Mouse (Mus musculus) stomach, embryonic 16.5 days (tissue): ENCODE measurements around the gene Stk32c. TPM values are rescaled to one million over a fixed set of nuclear protein-coding genes. Genes with fewer than 3 reads are reported as not detected.

Experiments
- ATAC-seq: fragments of 200-750 bp; cut with Nextera tagmentation; 2 replicates; pipeline ENCODE4 v1.8.0; 2017; ENCODE audit warnings: moderate number of reproducible peaks, moderate TSS enrichment; ENCODE audit not compliant: insufficient read depth, low FRiP score
- H3K27ac ChIP-seq: fragments of 300-500 bp; sonication (generic); 2 replicates; pipeline ENCODE4 v1.5.1; 2014; ENCODE audit warnings: low read length
- H3K27me3 ChIP-seq: fragments of 300-500 bp; sonication (generic); 2 replicates; pipeline ENCODE4 v1.6.1; 2014; ENCODE audit warnings: low read length, control low read depth, mixed read lengths; ENCODE audit not compliant: control insufficient read depth, insufficient read depth
- H3K36me3 ChIP-seq: fragments of 300-500 bp; sonication (generic); 2 replicates; pipeline ENCODE4 v1.6.1; 2014; ENCODE audit warnings: low read length; ENCODE audit not compliant: control insufficient read depth, insufficient read depth
- H3K4me1 ChIP-seq: fragments of 300-500 bp; sonication (generic); 2 replicates; pipeline ENCODE4 v1.6.1; 2014; ENCODE audit warnings: low read length, control low read depth, mixed read lengths; ENCODE audit not compliant: control insufficient read depth, insufficient read depth
- H3K4me2 ChIP-seq: fragments of 300-500 bp; sonication (generic); 2 replicates; pipeline ENCODE4 v1.6.1; 2014; ENCODE audit warnings: low read depth, low read length, mixed read lengths
- H3K4me3 ChIP-seq: fragments of 300-500 bp; sonication (generic); replicated peaks from 2 replicates; pipeline ENCODE4 v1.5.1; 2014; ENCODE audit warnings: mild to moderate bottlenecking, low read length
- H3K9ac ChIP-seq: fragments of 300-500 bp; sonication (generic); 2 replicates; pipeline ENCODE4 v1.6.1; 2014; ENCODE audit warnings: low read length
- H3K9me3 ChIP-seq: fragments of 300-500 bp; sonication (generic); replicated peaks from 2 replicates; pipeline ENCODE4 v1.6.1; 2016; ENCODE audit warnings: low read length, control low read depth; ENCODE audit not compliant: control insufficient read depth
- WGBS: fragments of 180-500 bp; shearing (Covaris S2); extraction: QIAGEN DNeasy Blood & Tissue Kit; methylation state at CpG from one replicate; pipeline ENCODE4 v1.1.7; 2014; 5-methylcytosine and 5-hydroxymethylcytosine counted together
- polyA plus RNA-seq: library from polyadenylated mRNA; unstranded; fragments of >200 nt; fragmentation: Nextera tagmentation; extraction: Ambion mirVana; gene quantifications from 2 replicates; pipeline ENCODE4 v1.2.1, GENCODE M21; 2015

The Stk32c gene
- polyA plus RNA-seq, 1 experiment from 2014 or later = 0.17 TPM

DNA sequence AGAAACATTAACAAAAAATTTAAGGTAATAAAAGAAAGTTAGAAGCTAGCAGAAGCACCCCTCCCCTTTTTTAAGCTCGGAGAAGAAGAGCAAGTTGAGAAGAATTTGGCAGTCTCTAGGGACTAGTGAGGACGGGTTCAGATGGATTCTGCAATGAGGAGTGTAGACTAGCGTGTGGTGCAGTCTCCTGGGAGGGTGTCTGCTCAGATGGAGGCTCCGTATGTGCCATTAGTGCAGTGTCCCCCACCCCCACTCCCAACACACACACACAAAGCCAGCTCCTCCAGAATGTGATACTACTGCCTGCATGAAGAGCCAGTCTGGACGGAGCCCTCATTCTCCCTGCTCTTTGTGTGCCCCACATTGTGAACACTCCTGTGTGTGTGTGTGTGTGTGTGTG, 131.9 kb downstream of the Stk32c start:
- no peaks in the 10 kb centered on the region for H3K9me3 ChIP-seq
- no peak overlapping the region for H3K4me2 ChIP-seq
- ATAC-seq = no peak
- no peak overlapping the region for H3K27ac ChIP-seq
- no peaks in the 10 kb centered on the region for H3K36me3 ChIP-seq
- no peak overlapping the region for H3K9ac ChIP-seq
- peaks cover 8% of the 10 kb centered on the region for H3K27me3 ChIP-seq
- WGBS = 68% methylated on average over 5 of the region's 5 CpGs
- H3K4me3 ChIP-seq = no peak overlapping the region
- H3K4me1 ChIP-seq = peaks cover 8% of the 10 kb centered on the region; the same call in 1 of the 2 replicates

DNA sequence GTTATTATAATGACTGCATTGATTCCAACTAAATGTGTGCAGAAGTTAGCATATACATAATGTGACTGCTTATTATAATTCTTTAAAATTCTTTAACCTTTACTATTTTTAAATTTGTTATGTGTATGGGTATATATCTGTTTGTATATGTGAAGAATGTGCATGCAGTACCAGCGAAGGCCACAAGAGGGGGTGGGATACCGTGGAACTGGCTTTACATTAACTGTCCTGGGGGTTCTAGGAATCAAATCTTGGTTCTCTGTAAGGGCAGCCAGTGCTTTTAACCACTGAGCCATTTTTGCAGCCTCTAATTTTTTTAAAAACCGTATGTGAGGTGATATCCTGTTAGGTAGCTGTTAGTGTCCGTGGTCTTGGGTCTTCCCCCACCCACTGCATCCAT, 132.4 kb downstream of the Stk32c start:
- Histone ChIP-seq H3K4me3 (no peak overlapping the region), H3K9ac (no peak overlapping the region), H3K27me3 (peaks cover 5% of the 10 kb centered on the region), H3K4me2 (no peak overlapping the region), H3K27ac (no peak overlapping the region), H3K9me3 (no peaks in the 10 kb centered on the region), H3K4me1 (peaks cover 8% of the 10 kb centered on the region; the same call in 1 of the 2 replicates), H3K36me3 (no peaks in the 10 kb centered on the region)
- 71% methylated on average over 4 of the region's 4 CpGs for WGBS
- ATAC-seq = no peak

DNA sequence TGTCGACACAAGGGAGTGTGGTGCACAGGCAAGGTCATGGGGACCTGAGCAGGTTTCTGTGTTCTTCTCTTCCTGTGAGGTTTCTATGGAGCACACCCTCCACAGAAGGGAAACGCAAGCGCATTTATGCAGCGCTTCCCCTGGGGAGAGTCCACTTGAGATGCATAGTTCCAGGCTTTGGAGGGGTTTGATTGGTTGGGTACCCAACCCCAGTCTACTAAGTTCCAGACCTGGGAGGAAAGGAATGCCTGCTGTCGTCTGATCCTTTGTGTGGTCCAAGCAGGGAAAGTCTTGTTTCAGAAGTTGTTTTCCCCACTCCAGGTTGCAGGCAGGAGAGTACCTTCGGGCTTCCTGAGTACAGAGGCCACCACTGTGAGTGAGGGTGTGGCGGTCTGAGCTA, 134.0 kb downstream of the Stk32c start:
- Histone ChIP-seq H3K4me3 (no peak overlapping the region), H3K36me3 (no peaks in the 10 kb centered on the region), H3K27me3 (no peaks in the 10 kb centered on the region), H3K27ac (no peak overlapping the region), H3K9me3 (no peaks in the 10 kb centered on the region), H3K9ac (no peak overlapping the region), H3K4me2 (no peak overlapping the region), H3K4me1 (peaks cover 8% of the 10 kb centered on the region; the same call in 1 of the 2 replicates)
- WGBS = 74% methylated on average over 7 of the region's 7 CpGs
- ATAC-seq = no peak

DNA sequence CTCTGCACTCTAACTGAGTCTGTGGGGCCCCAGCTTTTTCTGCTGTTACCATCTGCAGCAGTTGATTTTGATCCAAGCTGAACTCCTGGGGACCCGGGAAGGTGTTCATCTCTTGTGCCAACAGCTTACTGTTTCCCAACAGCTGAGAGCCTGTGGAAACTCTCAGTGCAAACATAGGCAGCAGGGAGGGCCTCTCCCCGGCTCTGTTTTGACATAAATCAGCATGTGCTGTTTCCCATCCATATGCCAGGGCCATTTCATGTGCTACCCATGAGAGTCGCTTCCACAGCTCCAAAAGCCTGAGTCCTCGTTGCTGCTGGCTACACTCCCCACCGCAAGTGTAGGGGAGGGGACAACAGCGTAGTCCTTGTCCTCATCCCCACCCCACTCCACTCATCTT, 134.9 kb downstream of the Stk32c start:
- ATAC-seq = no peak
- no peak overlapping the region for H3K4me2 ChIP-seq

DNA sequence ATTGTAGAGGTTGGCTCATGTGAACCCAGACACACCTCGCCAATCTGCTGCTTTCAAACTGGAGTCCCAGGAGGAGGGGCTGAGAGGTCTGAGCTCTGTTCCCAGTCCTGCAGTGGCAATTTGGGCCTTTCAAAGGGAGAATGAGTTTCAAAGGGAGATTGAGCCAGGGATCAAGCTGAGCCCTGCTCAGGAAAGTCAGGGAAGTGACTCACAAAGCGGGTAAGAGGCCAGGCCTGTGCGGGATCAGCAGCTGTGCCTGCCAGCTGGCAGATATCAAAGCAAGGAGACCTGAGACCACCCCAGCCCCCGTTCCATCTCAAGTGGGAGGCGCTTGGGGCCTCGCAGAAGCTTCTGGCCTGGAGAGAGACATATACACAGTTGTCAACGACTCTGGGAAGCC, 135.8 kb downstream of the Stk32c start:
- peak overlapping the region; percentile 48 for H3K27ac ChIP-seq
- H3K4me2 ChIP-seq = no peak overlapping the region
- H3K9ac ChIP-seq = peak overlapping the region; percentile 36; the same call in 1 of the 2 replicates
- H3K27me3 ChIP-seq = no peaks in the 10 kb centered on the region
- H3K4me3 ChIP-seq = no peak overlapping the region
- H3K36me3 ChIP-seq = no peaks in the 10 kb centered on the region
- WGBS = 16% methylated on average over 7 of the region's 7 CpGs
- ATAC-seq = peak; percentile 51
- peaks cover 8% of the 10 kb centered on the region; the same call in 1 of the 2 replicates for H3K4me1 ChIP-seq
- H3K9me3 ChIP-seq = no peaks in the 10 kb centered on the region

More for the DNA sequence above, 134.9 kb downstream of the Stk32c start:
- H3K36me3 ChIP-seq = no peaks in the 10 kb centered on the region
- 34% methylated on average over 6 of the region's 6 CpGs for WGBS
- no peaks in the 10 kb centered on the region for H3K9me3 ChIP-seq
- H3K4me3 ChIP-seq = no peak overlapping the region
- peaks cover 8% of the 10 kb centered on the region; the same call in 1 of the 2 replicates for H3K4me1 ChIP-seq
- H3K9ac ChIP-seq = no peak overlapping the region
- no peaks in the 10 kb centered on the region for H3K27me3 ChIP-seq
- H3K27ac ChIP-seq = peak overlapping the region; percentile 48; the same call in 1 of the 2 replicates

DNA sequence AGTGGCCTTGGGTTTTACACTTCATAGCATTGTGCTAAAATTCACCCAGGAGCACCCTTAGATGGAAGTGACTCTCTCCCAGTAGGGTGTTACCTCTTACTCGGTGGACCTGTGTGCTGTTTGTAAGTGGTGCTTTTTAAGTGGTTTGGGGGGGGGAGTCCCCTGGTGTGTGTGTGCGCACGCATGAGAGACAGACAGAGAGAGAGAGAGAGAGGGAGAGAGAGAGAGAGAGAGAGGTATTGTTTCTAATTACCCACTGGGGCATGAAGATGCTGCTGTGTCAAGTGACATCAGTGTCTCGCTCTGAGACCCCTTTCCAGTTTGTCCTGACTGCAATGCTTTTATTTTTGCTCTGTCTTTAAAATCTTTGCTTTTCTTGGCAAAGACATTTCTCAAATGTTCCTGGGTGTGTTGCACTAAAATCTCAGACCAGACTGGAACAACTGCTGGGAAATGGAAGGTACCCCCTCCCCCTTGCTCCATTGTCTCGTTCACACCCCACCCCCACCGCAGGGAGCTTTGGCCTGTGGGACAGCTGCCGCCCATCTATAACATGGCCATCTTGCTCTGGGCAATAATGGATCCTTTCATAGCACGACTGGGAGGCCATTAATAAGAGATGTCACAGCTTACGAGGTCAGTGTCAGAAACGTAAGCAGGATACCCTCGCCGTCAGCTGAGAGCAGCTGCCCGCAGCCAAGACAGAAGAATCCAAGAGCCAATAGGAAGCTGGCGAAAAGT, 137.9 kb downstream of the Stk32c start:
- Histone ChIP-seq H3K9me3 (no peaks in the 10 kb centered on the region), H3K4me3 (no peak overlapping the region), H3K27ac (no peak overlapping the region), H3K27me3 (no peaks in the 10 kb centered on the region), H3K9ac (no peak overlapping the region), H3K4me2 (no peak overlapping the region), H3K36me3 (no peaks in the 10 kb centered on the region), H3K4me1 (peaks cover 8% of the 10 kb centered on the region; the same call in 1 of the 2 replicates)
- no peak for ATAC-seq
- WGBS = 42% methylated on average over 14 of the region's 14 CpGs

DNA sequence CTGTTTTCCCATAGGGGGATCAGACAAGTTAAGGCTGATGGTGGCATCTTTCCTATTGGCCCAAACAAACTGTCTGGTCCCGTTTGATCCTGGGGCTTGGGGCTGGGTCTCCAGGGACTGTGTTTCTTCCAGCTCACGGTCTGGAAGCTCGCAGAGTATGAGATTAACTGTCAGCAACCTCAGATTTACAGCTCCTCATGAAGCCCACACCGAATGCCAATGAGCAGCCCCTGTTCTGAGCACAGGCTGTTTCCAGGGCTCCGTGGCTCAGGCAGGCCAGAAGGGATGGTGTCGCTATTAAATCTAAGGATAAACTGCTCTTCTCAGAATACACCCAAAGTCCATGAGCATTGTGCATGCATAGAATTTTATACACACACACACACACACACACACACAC, 138.9 kb downstream of the Stk32c start:
- Histone ChIP-seq H3K36me3 (no peaks in the 10 kb centered on the region), H3K9me3 (no peaks in the 10 kb centered on the region), H3K4me1 (peaks cover 8% of the 10 kb centered on the region; the same call in 1 of the 2 replicates), H3K4me2 (no peak overlapping the region), H3K27me3 (no peaks in the 10 kb centered on the region), H3K9ac (no peak overlapping the region), H3K27ac (no peak overlapping the region), H3K4me3 (no peak overlapping the region)
- ATAC-seq = no peak
- WGBS = 36% methylated on average over 6 of the region's 6 CpGs

DNA sequence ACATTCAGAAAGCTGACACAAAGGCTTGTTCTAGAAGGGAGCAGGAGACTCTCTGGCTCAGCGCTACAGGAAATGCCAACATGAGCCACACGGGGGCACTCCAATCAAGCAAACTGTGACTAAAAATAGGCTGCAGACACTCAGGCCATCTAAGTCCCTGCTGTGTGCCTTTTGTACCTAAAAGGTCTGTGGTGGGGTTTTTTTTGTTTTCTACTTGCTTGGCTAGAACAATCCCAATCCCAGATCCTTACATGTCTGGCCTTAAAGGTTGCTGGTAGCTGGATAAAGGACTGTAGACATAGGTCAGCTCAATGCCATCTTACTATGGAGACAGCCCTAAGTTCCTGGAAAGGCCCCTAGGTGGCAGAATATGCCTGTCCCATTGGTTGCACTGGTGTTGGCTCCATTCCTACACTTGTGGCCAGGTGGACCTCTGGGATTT, 144.9 kb downstream of the Stk32c start:
- Histone ChIP-seq H3K27ac (no peak overlapping the region), H3K4me1 (no peaks in the 10 kb centered on the region), H3K9ac (no peak overlapping the region), H3K36me3 (no peaks in the 10 kb centered on the region), H3K9me3 (no peaks in the 10 kb centered on the region), H3K4me3 (no peak overlapping the region), H3K27me3 (no peaks in the 10 kb centered on the region), H3K4me2 (no peak overlapping the region)
- ATAC-seq = 0 out of 2 replicates have a peak, but pooled peaks have one; percentile 41
- WGBS = 0% methylated on average over 2 of the region's 2 CpGs

DNA sequence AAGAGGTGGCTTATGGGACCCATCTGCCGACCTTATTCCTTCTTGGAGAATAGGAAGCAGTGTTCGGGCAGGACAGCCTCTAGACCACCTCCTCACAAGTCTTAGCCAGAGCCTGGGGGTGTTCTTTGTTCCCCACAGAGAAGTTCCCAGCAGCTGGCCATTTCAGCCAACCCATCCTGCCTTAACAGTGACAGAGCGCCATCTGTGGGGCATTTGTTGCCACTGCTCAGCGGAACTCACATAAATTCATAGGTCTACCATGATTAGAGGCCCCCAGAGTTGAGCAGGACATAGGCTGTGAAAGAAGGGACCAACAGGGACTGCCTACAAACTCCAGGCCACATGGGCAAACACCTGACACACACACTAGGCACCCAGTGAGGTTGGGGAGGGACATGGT, 149.7 kb downstream of the Stk32c start:
- Histone ChIP-seq H3K4me2 (no peak overlapping the region), H3K4me1 (no peaks in the 10 kb centered on the region), H3K27me3 (no peaks in the 10 kb centered on the region), H3K36me3 (no peaks in the 10 kb centered on the region), H3K4me3 (no peak overlapping the region), H3K9ac (no peak overlapping the region), H3K27ac (no peak overlapping the region), H3K9me3 (no peaks in the 10 kb centered on the region)
- no peak for ATAC-seq
- 47% methylated on average over 4 of the region's 4 CpGs for WGBS
